Mouse (Mus musculus): ENCODE data around the gene Tjp1.

DNA sequence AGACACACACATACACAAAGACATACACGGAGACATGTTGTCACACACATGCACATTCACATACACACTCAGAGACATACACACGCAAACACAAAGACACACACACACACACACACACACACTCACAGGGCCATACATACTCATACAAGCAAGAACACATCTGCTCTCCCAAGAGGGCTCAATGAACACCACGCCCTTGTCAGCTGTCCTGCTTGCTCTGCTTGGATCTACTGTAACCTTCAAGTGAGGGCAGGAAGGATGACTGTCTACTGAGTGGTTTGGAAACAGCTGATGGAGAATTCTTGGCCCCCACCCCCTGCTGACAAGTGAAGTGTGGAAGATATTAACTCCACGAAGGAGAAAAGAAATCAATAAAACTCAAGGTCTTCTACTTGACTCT, 64.1 kb downstream of the Tjp1 start:
- no peak for TF ChIP-seq EP300 (IDR thresholded peaks at IDR 0.05)
- TF ChIP-seq CTCF (IDR thresholded peaks at IDR 0.05): no peak
